Comparison of ENCODE assay signal across 28 mouse cellular contexts in the genomic region with DNA sequence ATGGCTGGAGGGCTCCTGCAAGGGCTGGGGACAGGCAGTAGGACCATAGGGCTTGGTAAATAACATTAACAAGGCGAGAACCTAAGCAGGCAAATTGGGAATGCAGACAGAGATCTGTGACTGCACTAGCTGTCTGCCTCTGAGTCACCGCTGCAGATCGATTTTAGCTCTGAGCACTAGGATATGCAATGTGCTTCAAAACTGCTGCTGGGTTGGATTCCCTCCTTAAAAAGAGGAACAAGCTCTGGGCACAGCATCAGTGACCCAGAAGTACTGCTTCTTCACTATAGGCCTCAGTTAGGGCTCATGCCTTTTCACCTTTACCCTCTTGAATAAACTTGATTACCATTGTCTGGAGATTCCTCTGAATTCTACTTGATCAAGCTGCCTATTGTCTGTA. TPM values are rescaled to one million over a fixed set of nuclear protein-coding genes. Genes with fewer than 3 reads are reported as not detected.
DNase-seq lines count a peak whose midpoint lies in the region; ATAC-seq lines count a peak whose summit lies in the region.
"Had no signal": no experiment of that assay in that cellular context is flagged by ENCODE, and none has a peak within 500 bp of the region (broad histone marks: within the 10 kb centered on the region; RNA-seq: fewer than 3 reads in every experiment).

No protein-coding gene starts in this region.

- ATAC-seq in frontal cortex, adult (ENCODE audit: low TSS enrichment), result peak; percentile 67
- ATAC-seq in forebrain, embryonic 15.5 days (replicated peaks), result no peak
- ATAC-seq: activated CD4-positive, CD25-positive, alpha-beta regulatory T cell, adult 4 months; CD4-positive, CD25-positive, alpha-beta regulatory T cell, adult 4 months; Patski had no signal

- H3K36me3 ChIP-seq in forebrain, embryonic 15.5 days, result no peaks in the 10 kb centered on the region
- H3K36me3 ChIP-seq: G1E had no signal

- H3K27ac ChIP-seq in forebrain, embryonic 15.5 days (replicated peaks), result no peak overlapping the region

- no peak for DNase-seq in frontal cortex, postnatal 10 days (ENCODE audit: low spot score in 2 of 2)
- DNase-seq in layer of hippocampus, adult 9-11 months, result peak; percentile 13
- no peak for DNase-seq in layer of hippocampus, adult 18-20 months (ENCODE audit: low spot score in 2 of 2)
- peak; percentile 19 for DNase-seq in 3T3-L1 (ENCODE audit: low read depth, low spot score)
- DNase-seq in brain, adult 2 months (ENCODE audit: low read depth, low spot score), result peak; percentile 41
- DNase-seq in spleen, adult 18-20 months, result no peak
- DNase-seq: adrenal gland, adult 2 months; adrenal gland, adult 8-10 months; adrenal gland, postnatal 10 days; adrenal gland, postnatal 14 days; adrenal gland, postnatal 25 days; adrenal gland, postnatal 36 days; B cell, adult 2 months; cerebellum, adult 11 months; cerebellum, adult 11-12 months; cerebellum, adult 18-20 months; cerebellum, adult 2 months had no signal

- H3K4me3 ChIP-seq in forebrain, embryonic 15.5 days, result no peak overlapping the region

- no peak overlapping the region for H3K4me2 ChIP-seq in forebrain, embryonic 15.5 days (replicated peaks)

- H3K9me3 ChIP-seq in forebrain, embryonic 15.5 days, result no peaks in the 10 kb centered on the region
- H3K9me3 ChIP-seq: G1E had no signal

- no peaks in the 10 kb centered on the region for H3K4me1 ChIP-seq in forebrain, embryonic 15.5 days

- 70% methylated on average over 3 of the region's 3 CpGs for WGBS in forebrain, embryonic 15.5 days

- no peak overlapping the region for H3K9ac ChIP-seq in forebrain, embryonic 15.5 days (replicated peaks)

- H3K27me3 ChIP-seq in forebrain, embryonic 15.5 days, result no peaks in the 10 kb centered on the region
- H3K27me3 ChIP-seq: CH12.LX had no signal

RNA-seq across cellular contexts. Expression of gene Cnga2, which starts 31.9 kb away (rescaled TPM):
- under 1 TPM; 0.13 to 0.40 TPM for total RNA-seq in layer of hippocampus, adult 18-20 months (2021)
- polyA plus RNA-seq in forebrain, embryonic 15.5 days (2015; fragmentation: Nextera tagmentation; extraction: Ambion mirVana), result 0.09 TPM in 2 replicates
- total RNA-seq: adrenal gland, adult 18-20 months; adrenal gland, adult 2 months; adrenal gland, postnatal 36 days; CH12.LX; ES-E14; MEL had no signal
- polyA plus RNA-seq: activated CD4-positive, CD25-positive, alpha-beta regulatory T cell, adult 4 months; adrenal gland, adult 2 months; C2C12; CD4-positive, CD25-positive, alpha-beta regulatory T cell, adult 4 months; G1E; Patski had no signal

RNA-seq across cellular contexts. Expression of gene Fate1, which starts 50.8 kb away (rescaled TPM):
- total RNA-seq in layer of hippocampus, adult 18-20 months (2021), result not detected
- polyA plus RNA-seq in forebrain, embryonic 15.5 days (2015; fragmentation: Nextera tagmentation; extraction: Ambion mirVana), result not detected in 2 replicates
- total RNA-seq: adrenal gland, adult 18-20 months; adrenal gland, adult 2 months; adrenal gland, postnatal 14 days; adrenal gland, postnatal 25 days; adrenal gland, postnatal 36 days; CH12.LX; ES-E14; G1E; MEL had no signal
- polyA plus RNA-seq: activated CD4-positive, CD25-positive, alpha-beta regulatory T cell, adult 4 months; C2C12; CD4-positive, CD25-positive, alpha-beta regulatory T cell, adult 4 months; G1E; Patski had no signal

Comparison
In these comparisons a context has a peak if more than half of its experiments do, and no peak if none do; other contexts are left out.
1. DNase-seq: peak in layer of hippocampus, adult 9-11 months (single experiment), 3T3-L1 (single experiment) and brain, adult 2 months (single experiment); none in frontal cortex, postnatal 10 days (0 of 2), layer of hippocampus, adult 18-20 months (0 of 2) and spleen, adult 18-20 months (0 of 2).